Mouse (Mus musculus): Measurements from ENCODE around the gene Ggct.

- TF ChIP-seq E2F4 (IDR thresholded peaks at IDR 0.05; ENCODE audit: insufficient read depth): no peak
- no peak for TF ChIP-seq SRF (IDR thresholded peaks at IDR 0.05; ENCODE audit: control insufficient read depth, insufficient read length, low read depth)
- TF ChIP-seq POLR2A (IDR thresholded peaks at IDR 0.05; ENCODE audit: insufficient read length, low read depth): no peak
- TF ChIP-seq USF1 (IDR thresholded peaks at IDR 0.05; ENCODE audit: low read depth): no peak
- no peak for TF ChIP-seq TCF12 (IDR thresholded peaks at IDR 0.05; ENCODE audit: insufficient read depth, poor library complexity, severe bottlenecking)
- no peak for TF ChIP-seq MYOG (IDR thresholded peaks at IDR 0.05; ENCODE audit: control insufficient read depth in 1 of 3, insufficient read depth in 1 of 3, insufficient read length in 2 of 3, low read depth in 2 of 3)
- TF ChIP-seq MAX (IDR thresholded peaks at IDR 0.05; ENCODE audit: low read depth): no peak
- no peak for TF ChIP-seq REST (IDR thresholded peaks at IDR 0.05; ENCODE audit: insufficient read depth, insufficient read length)
- TF ChIP-seq CEBPB (IDR thresholded peaks at IDR 0.05; ENCODE audit: insufficient read depth, poor library complexity, severe bottlenecking): no peak
Observed at GRCm38 (mm10) chr6:55001320-55001719, 8.6 kb upstream of the Ggct start.

Data from myocyte (in vitro differentiated cells).